Mouse (Mus musculus) intestine, embryonic 14.5 days (tissue): ENCODE data around the gene Rnf43. TPM values are rescaled to one million over a fixed set of nuclear protein-coding genes. Genes with fewer than 3 reads are reported as not detected.

ENCODE experiments used
- ATAC-seq: fragments of 200-750 bp; cut with Nextera tagmentation; replicated peaks from 2 replicates; pipeline ENCODE4 v1.8.0; 2017; ENCODE audit warnings: low read depth, moderate number of reproducible peaks, moderate TSS enrichment, moderate library complexity; ENCODE audit not compliant: low FRiP score, low TSS enrichment
- DNase-seq: peaks from one replicate; pipeline ENCODE4 v3.0.0-alpha.2; 2018; ENCODE audit warnings: low spot score
- H3K27ac ChIP-seq: fragments of 300-500 bp; sonication (generic); 2 replicates; pipeline ENCODE4 v1.5.1; 2014; ENCODE audit warnings: low read depth, mild to moderate bottlenecking, control low read depth
- H3K27me3 ChIP-seq: fragments of 300-500 bp; sonication (generic); replicated peaks from 2 replicates; pipeline ENCODE4 v1.6.1; 2014; ENCODE audit warnings: low read length, control low read depth; ENCODE audit not compliant: control insufficient read depth, insufficient read depth
- H3K36me3 ChIP-seq: fragments of 300-500 bp; sonication (generic); 2 replicates; pipeline ENCODE4 v1.6.1; 2014; ENCODE audit warnings: low read length, control low read depth; ENCODE audit not compliant: control insufficient read depth, insufficient read depth
- H3K4me1 ChIP-seq: fragments of 300-500 bp; sonication (generic); replicated peaks from 2 replicates; pipeline ENCODE4 v1.6.1; 2014; ENCODE audit warnings: low read length, control low read depth, mixed read lengths; ENCODE audit not compliant: control insufficient read depth, insufficient read depth
- H3K4me2 ChIP-seq: fragments of 300-500 bp; sonication (generic); 2 replicates; pipeline ENCODE4 v1.6.1; 2014; ENCODE audit warnings: low read length
- H3K4me3 ChIP-seq: fragments of 300-500 bp; sonication (generic); 2 replicates; pipeline ENCODE4 v1.5.1; 2014; ENCODE audit warnings: low read depth, low read length, control low read depth, mixed read lengths
- H3K9ac ChIP-seq: fragments of 300-500 bp; sonication (generic); 2 replicates; pipeline ENCODE4 v1.6.1; 2014; ENCODE audit warnings: mild to moderate bottlenecking, low read length
- H3K9me3 ChIP-seq: fragments of 300-500 bp; sonication (generic); 2 replicates; pipeline ENCODE4 v1.6.1; 2016; ENCODE audit warnings: low read length, control low read depth; ENCODE audit not compliant: control insufficient read depth
- WGBS: fragments of 180-500 bp; shearing (Covaris S2); extraction: QIAGEN DNeasy Blood & Tissue Kit; methylation state at CpG from one replicate; pipeline ENCODE4 v1.1.7; 2014; 5-methylcytosine and 5-hydroxymethylcytosine counted together
- polyA plus RNA-seq: library from polyadenylated mRNA; unstranded; fragments of >200 nt; fragmentation: Nextera tagmentation; extraction: Ambion mirVana; gene quantifications from 2 replicates; pipeline ENCODE4 v1.2.1, GENCODE M21; 2014

Rnf43 gene
- polyA plus RNA-seq, 1 experiment from 2014 or later, result 18.9 TPM

- Histone ChIP-seq H3K4me1 (no peaks in the 10 kb centered on the region), H3K4me3 (no peak overlapping the region), H3K36me3 (no peaks in the 10 kb centered on the region), H3K9ac (no peak overlapping the region), H3K9me3 (no peaks in the 10 kb centered on the region), H3K27ac (no peak overlapping the region), H3K27me3 (no peaks in the 10 kb centered on the region), H3K4me2 (no peak overlapping the region)
- DNase-seq (no peak), ATAC-seq (no peak)
- 72% methylated on average over 9 of the region's 9 CpGs for WGBS
Observed at GRCm38 (mm10) chr11:87680786-87681185, 18.3 kb downstream of the Rnf43 start.

- WGBS, result 68% methylated on average over 12 of the region's 12 CpGs
- Histone ChIP-seq H3K9ac (no peak overlapping the region), H3K9me3 (no peaks in the 10 kb centered on the region), H3K4me3 (no peak overlapping the region), H3K4me2 (peak overlapping the region; percentile 16; the same call in 1 of the 2 replicates), H3K4me1 (0 out of 2 replicates have a peak, but pooled peaks cover 5% of the 10 kb centered on the region), H3K27ac (peak overlapping the region; percentile 62; the same call in 1 of the 2 replicates), H3K36me3 (no peaks in the 10 kb centered on the region), H3K27me3 (no peaks in the 10 kb centered on the region)
- ATAC-seq, result no peak
- no peak for DNase-seq
Observed at GRCm38 (mm10) chr11:87682096-87682495, 19.6 kb downstream of the Rnf43 start.

GRCm38 (mm10) chr11:87682838-87683571, 20.5 kb downstream of the Rnf43 start:
- Histone ChIP-seq H3K4me2 (no peak overlapping the region), H3K4me3 (no peak overlapping the region), H3K4me1 (0 out of 2 replicates have a peak, but pooled peaks cover 10% of the 10 kb centered on the region), H3K27me3 (no peaks in the 10 kb centered on the region), H3K36me3 (no peaks in the 10 kb centered on the region), H3K9me3 (no peaks in the 10 kb centered on the region), H3K27ac (no peak overlapping the region), H3K9ac (no peak overlapping the region)
- WGBS, result 26% methylated on average over 13 of the region's 13 CpGs
- peak; percentile 78 for ATAC-seq
- DNase-seq, result no peak

GRCm38 (mm10) chr11:87686407-87686806, 23.9 kb downstream of the Rnf43 start:
- no peaks in the 10 kb centered on the region for H3K9me3 ChIP-seq
- no peak overlapping the region for H3K9ac ChIP-seq
- DNase-seq (no peak), ATAC-seq (no peak)
- no peaks in the 10 kb centered on the region for H3K36me3 ChIP-seq
- H3K27ac ChIP-seq, result no peak overlapping the region
- H3K4me1 ChIP-seq, result peaks cover 18% of the 10 kb centered on the region
- no peak overlapping the region for H3K4me2 ChIP-seq
- WGBS, result 61% methylated on average over 7 of the region's 7 CpGs
- no peaks in the 10 kb centered on the region for H3K27me3 ChIP-seq
- no peak overlapping the region for H3K4me3 ChIP-seq

- Histone ChIP-seq H3K9ac (no peak overlapping the region), H3K4me3 (no peak overlapping the region), H3K27me3 (no peaks in the 10 kb centered on the region), H3K4me1 (peaks cover 18% of the 10 kb centered on the region), H3K9me3 (no peaks in the 10 kb centered on the region), H3K4me2 (0 out of 2 replicates have a peak overlapping the region, but pooled peaks have one; percentile 14), H3K36me3 (no peaks in the 10 kb centered on the region), H3K27ac (peak overlapping the region; percentile 11; the same call in 1 of the 2 replicates)
- WGBS, result 58% methylated on average over 15 of the region's 15 CpGs
- DNase-seq (no peak), ATAC-seq (no peak)
Observed at GRCm38 (mm10) chr11:87687246-87688225, 25.0 kb downstream of the Rnf43 start.

GRCm38 (mm10) chr11:87688478-87689203, 26.1 kb downstream of the Rnf43 start:
- WGBS, result 67% methylated on average over 11 of the region's 11 CpGs
- H3K4me2 ChIP-seq, result peak overlapping the region; percentile 3; the same call in 1 of the 2 replicates
- H3K9ac ChIP-seq, result no peak overlapping the region
- no peaks in the 10 kb centered on the region for H3K9me3 ChIP-seq
- H3K27me3 ChIP-seq, result no peaks in the 10 kb centered on the region
- no peak overlapping the region for H3K4me3 ChIP-seq
- H3K27ac ChIP-seq, result peak overlapping the region; percentile 11
- no peaks in the 10 kb centered on the region for H3K36me3 ChIP-seq
- H3K4me1 ChIP-seq, result peaks cover 18% of the 10 kb centered on the region
- DNase-seq, result no peak
- no peak for ATAC-seq

GRCm38 (mm10) chr11:87689402-87689808, 26.9 kb downstream of the Rnf43 start:
- Histone ChIP-seq H3K4me1 (peaks cover 18% of the 10 kb centered on the region), H3K9ac (no peak overlapping the region), H3K4me3 (no peak overlapping the region), H3K9me3 (no peaks in the 10 kb centered on the region), H3K4me2 (peak overlapping the region; percentile 3), H3K36me3 (no peaks in the 10 kb centered on the region), H3K27ac (peak overlapping the region; percentile 11), H3K27me3 (no peaks in the 10 kb centered on the region)
- ATAC-seq (peak; percentile 81), DNase-seq (peak; percentile 74)
- 1% methylated on average over 7 of the region's 7 CpGs for WGBS
